Mouse (Mus musculus): Measurements from ENCODE around the gene Fbxl16. TPM values are rescaled to one million over a fixed set of nuclear protein-coding genes. Genes with fewer than 3 reads are reported as not detected.

Gene Fbxl16
- polyA plus RNA-seq, 1 experiment from 2014 or later = 15.0 TPM

Other genes starting within 250 kb of the Fbxl16 start
- gene Sox8, start 238.4 kb upstream of the Fbxl16 start, polyA plus RNA-seq (2014; fragmentation: Illumina TruSeq; extraction: RNeasy Lipid Tissue Mini Kit (QIAGEN cat#74804); ENCODE audit: low read depth, low replicate concordance) = 0.29 TPM
- gene Lmf1, start 230.0 kb upstream of the Fbxl16 start, polyA plus RNA-seq (2014; fragmentation: Illumina TruSeq; extraction: RNeasy Lipid Tissue Mini Kit (QIAGEN cat#74804); ENCODE audit: low read depth, low replicate concordance) = 0.47 TPM
- not detected for gene Gng13, start 91.9 kb upstream of the Fbxl16 start, polyA plus RNA-seq (2014; fragmentation: Illumina TruSeq; extraction: RNeasy Lipid Tissue Mini Kit (QIAGEN cat#74804); ENCODE audit: low read depth, low replicate concordance)
- not detected for gene Chtf18, start 81.7 kb upstream of the Fbxl16 start, polyA plus RNA-seq (2014; fragmentation: Illumina TruSeq; extraction: RNeasy Lipid Tissue Mini Kit (QIAGEN cat#74804); ENCODE audit: low read depth, low replicate concordance)
- gene Rpusd1, start 81.4 kb upstream of the Fbxl16 start, polyA plus RNA-seq (2014; fragmentation: Illumina TruSeq; extraction: RNeasy Lipid Tissue Mini Kit (QIAGEN cat#74804); ENCODE audit: low read depth, low replicate concordance) = not detected
- not detected for gene Mslnl, start 73.0 kb upstream of the Fbxl16 start, polyA plus RNA-seq (2014; fragmentation: Illumina TruSeq; extraction: RNeasy Lipid Tissue Mini Kit (QIAGEN cat#74804); ENCODE audit: low read depth, low replicate concordance)
- gene Msln, start 54.7 kb upstream of the Fbxl16 start, polyA plus RNA-seq (2014; fragmentation: Illumina TruSeq; extraction: RNeasy Lipid Tissue Mini Kit (QIAGEN cat#74804); ENCODE audit: low read depth, low replicate concordance) = not detected
- gene Narfl, start 35.3 kb upstream of the Fbxl16 start, polyA plus RNA-seq (2014; fragmentation: Illumina TruSeq; extraction: RNeasy Lipid Tissue Mini Kit (QIAGEN cat#74804); ENCODE audit: low read depth, low replicate concordance) = 3.4 TPM
- gene Haghl, start 23.4 kb upstream of the Fbxl16 start, polyA plus RNA-seq (2014; fragmentation: Illumina TruSeq; extraction: RNeasy Lipid Tissue Mini Kit (QIAGEN cat#74804); ENCODE audit: low read depth, low replicate concordance) = 0.64 TPM
- gene Ccdc78, start 22.5 kb upstream of the Fbxl16 start, polyA plus RNA-seq (2014; fragmentation: Illumina TruSeq; extraction: RNeasy Lipid Tissue Mini Kit (QIAGEN cat#74804); ENCODE audit: low read depth, low replicate concordance) = not detected
- 0.52 TPM for gene Fam173a, start 16.2 kb upstream of the Fbxl16 start, polyA plus RNA-seq (2014; fragmentation: Illumina TruSeq; extraction: RNeasy Lipid Tissue Mini Kit (QIAGEN cat#74804); ENCODE audit: low read depth, low replicate concordance)
- 1.1 TPM for gene AC134908.4, start 13.4 kb upstream of the Fbxl16 start, polyA plus RNA-seq (2014; fragmentation: Illumina TruSeq; extraction: RNeasy Lipid Tissue Mini Kit (QIAGEN cat#74804); ENCODE audit: low read depth, low replicate concordance)
- 0.17 TPM for gene Metrn, start 11.9 kb upstream of the Fbxl16 start, polyA plus RNA-seq (2014; fragmentation: Illumina TruSeq; extraction: RNeasy Lipid Tissue Mini Kit (QIAGEN cat#74804); ENCODE audit: low read depth, low replicate concordance)
- 0.47 TPM for gene Wdr24, start 14.5 kb downstream of the Fbxl16 start, polyA plus RNA-seq (2014; fragmentation: Illumina TruSeq; extraction: RNeasy Lipid Tissue Mini Kit (QIAGEN cat#74804); ENCODE audit: low read depth, low replicate concordance)
- gene Jmjd8, start 19.8 kb downstream of the Fbxl16 start, polyA plus RNA-seq (2014; fragmentation: Illumina TruSeq; extraction: RNeasy Lipid Tissue Mini Kit (QIAGEN cat#74804); ENCODE audit: low read depth, low replicate concordance) = 3.6 TPM
- gene Stub1, start 24.3 kb downstream of the Fbxl16 start, polyA plus RNA-seq (2014; fragmentation: Illumina TruSeq; extraction: RNeasy Lipid Tissue Mini Kit (QIAGEN cat#74804); ENCODE audit: low read depth, low replicate concordance) = 8.2 TPM
- not detected for gene Rhbdl1, start 28.2 kb downstream of the Fbxl16 start, polyA plus RNA-seq (2014; fragmentation: Illumina TruSeq; extraction: RNeasy Lipid Tissue Mini Kit (QIAGEN cat#74804); ENCODE audit: low read depth, low replicate concordance)
- not detected for gene Gm20683, start 32.7 kb downstream of the Fbxl16 start, polyA plus RNA-seq (2014; fragmentation: Illumina TruSeq; extraction: RNeasy Lipid Tissue Mini Kit (QIAGEN cat#74804); ENCODE audit: low read depth, low replicate concordance)
- gene Rhot2, start 35.8 kb downstream of the Fbxl16 start, polyA plus RNA-seq (2014; fragmentation: Illumina TruSeq; extraction: RNeasy Lipid Tissue Mini Kit (QIAGEN cat#74804); ENCODE audit: low read depth, low replicate concordance) = 19.9 TPM
- 2.5 TPM for gene Wdr90, start 52.4 kb downstream of the Fbxl16 start, polyA plus RNA-seq (2014; fragmentation: Illumina TruSeq; extraction: RNeasy Lipid Tissue Mini Kit (QIAGEN cat#74804); ENCODE audit: low read depth, low replicate concordance)
- 5.5 TPM for gene Mcrip2, start 59.7 kb downstream of the Fbxl16 start, polyA plus RNA-seq (2014; fragmentation: Illumina TruSeq; extraction: RNeasy Lipid Tissue Mini Kit (QIAGEN cat#74804); ENCODE audit: low read depth, low replicate concordance)
- gene Mettl26, start 66.0 kb downstream of the Fbxl16 start, polyA plus RNA-seq (2014; fragmentation: Illumina TruSeq; extraction: RNeasy Lipid Tissue Mini Kit (QIAGEN cat#74804); ENCODE audit: low read depth, low replicate concordance) = 24.4 TPM
- not detected for gene Wfikkn1, start 71.8 kb downstream of the Fbxl16 start, polyA plus RNA-seq (2014; fragmentation: Illumina TruSeq; extraction: RNeasy Lipid Tissue Mini Kit (QIAGEN cat#74804); ENCODE audit: low read depth, low replicate concordance)
- 2.7 TPM for gene Rab40c, start 110.6 kb downstream of the Fbxl16 start, polyA plus RNA-seq (2014; fragmentation: Illumina TruSeq; extraction: RNeasy Lipid Tissue Mini Kit (QIAGEN cat#74804); ENCODE audit: low read depth, low replicate concordance)
- gene Pigq, start 135.9 kb downstream of the Fbxl16 start, polyA plus RNA-seq (2014; fragmentation: Illumina TruSeq; extraction: RNeasy Lipid Tissue Mini Kit (QIAGEN cat#74804); ENCODE audit: low read depth, low replicate concordance) = 41.2 TPM
- gene Nhlrc4, start 135.9 kb downstream of the Fbxl16 start, polyA plus RNA-seq (2014; fragmentation: Illumina TruSeq; extraction: RNeasy Lipid Tissue Mini Kit (QIAGEN cat#74804); ENCODE audit: low read depth, low replicate concordance) = not detected
- gene A930017K11Rik, start 143.5 kb downstream of the Fbxl16 start, polyA plus RNA-seq (2014; fragmentation: Illumina TruSeq; extraction: RNeasy Lipid Tissue Mini Kit (QIAGEN cat#74804); ENCODE audit: low read depth, low replicate concordance) = not detected
- gene Capn15, start 176.7 kb downstream of the Fbxl16 start, polyA plus RNA-seq (2014; fragmentation: Illumina TruSeq; extraction: RNeasy Lipid Tissue Mini Kit (QIAGEN cat#74804); ENCODE audit: low read depth, low replicate concordance) = 0.41 TPM